Mouse (Mus musculus): ENCODE measurements around the gene Midn.

GRCm38 (mm10) chr10:80180288-80180687 is 32.2 kb downstream of the Midn start:
- TF ChIP-seq POLR2A (IDR thresholded peaks at IDR 0.05; ENCODE audit: extremely low read depth, insufficient read depth, low read length) (no peak), CTCF (IDR thresholded peaks at IDR 0.05; ENCODE audit: extremely low read depth, insufficient read depth, low read length) (no peak)
